Mouse (Mus musculus) liver, postnatal 0 days (tissue): ENCODE measurements at regions not wholly inside any gene's neighbourhood (a gene's known extent, or its start where the extent isn't known, plus 50 kb on each side); places are given as distances from the start of the nearest gene placed in this dataset.

Experiments used
- ATAC-seq: fragments of 200-750 bp; cut with Nextera tagmentation; 2 replicates; pipeline ENCODE4 v1.8.0; 2017; ENCODE audit warnings: mild to moderate bottlenecking, moderate library complexity
- DNase-seq: peaks from one replicate; pipeline ENCODE4 v3.0.0-alpha.2; 2016
- H3K27ac ChIP-seq: fragments of 300-500 bp; sonication (generic); 2 replicates; pipeline ENCODE4 v1.5.1; 2014; ENCODE audit warnings: antibody characterized with exemption, moderate library complexity, mild to moderate bottlenecking, low read depth
- H3K27me3 ChIP-seq: fragments of 300-500 bp; sonication (generic); 2 replicates; pipeline ENCODE4 v1.6.1; 2014; ENCODE audit warnings: low read length, control low read depth, mixed read lengths; ENCODE audit not compliant: insufficient read depth
- H3K36me3 ChIP-seq: fragments of 300-500 bp; sonication (generic); replicated peaks from 2 replicates; pipeline ENCODE4 v1.6.1; 2014; ENCODE audit warnings: mild to moderate bottlenecking, control low read depth, low read length, moderate library complexity, mixed read lengths; ENCODE audit not compliant: insufficient read depth
- H3K4me1 ChIP-seq: fragments of 300-500 bp; sonication (generic); 2 replicates; pipeline ENCODE4 v1.6.1; 2014; ENCODE audit warnings: antibody characterized with exemption, mild to moderate bottlenecking, control low read depth; ENCODE audit not compliant: insufficient read depth
- H3K4me2 ChIP-seq: fragments of 300-500 bp; sonication (generic); 2 replicates; pipeline ENCODE4 v1.6.1; 2014; ENCODE audit warnings: low read depth, mild to moderate bottlenecking, low read length, moderate library complexity, mixed read lengths
- H3K4me3 ChIP-seq: fragments of 300-500 bp; sonication (generic); 2 replicates; pipeline ENCODE4 v1.5.1; 2014; ENCODE audit warnings: low read depth, low read length
- H3K9ac ChIP-seq: fragments of 300-500 bp; sonication (generic); replicated peaks from 2 replicates; pipeline ENCODE4 v1.6.1; 2014; ENCODE audit warnings: mild to moderate bottlenecking, moderate library complexity
- H3K9me3 ChIP-seq: fragments of 300-500 bp; sonication (generic); 2 replicates; pipeline ENCODE4 v1.6.1; 2016; ENCODE audit warnings: mild to moderate bottlenecking, control low read depth, low read length, mixed read lengths
- CTCF ChIP-seq: sonication (generic); IDR thresholded peaks from 2 replicates; pipeline ENCODE4 v1.5.1; 2016; ENCODE audit warnings: antibody characterized with exemption, low read depth
- EP300 ChIP-seq: IDR thresholded peaks from 2 replicates; pipeline ENCODE4 v1.6.1; 2016; ENCODE audit warnings: antibody characterized with exemption, low read depth, mild to moderate bottlenecking
- WGBS: fragments of 180-500 bp; shearing (Covaris S2); extraction: QIAGEN DNeasy Blood & Tissue Kit; methylation state at CpG from one replicate; pipeline ENCODE4 v1.1.7; 2014; ENCODE audit not compliant: insufficient replicate concordance; 5-methylcytosine and 5-hydroxymethylcytosine counted together

DNA sequence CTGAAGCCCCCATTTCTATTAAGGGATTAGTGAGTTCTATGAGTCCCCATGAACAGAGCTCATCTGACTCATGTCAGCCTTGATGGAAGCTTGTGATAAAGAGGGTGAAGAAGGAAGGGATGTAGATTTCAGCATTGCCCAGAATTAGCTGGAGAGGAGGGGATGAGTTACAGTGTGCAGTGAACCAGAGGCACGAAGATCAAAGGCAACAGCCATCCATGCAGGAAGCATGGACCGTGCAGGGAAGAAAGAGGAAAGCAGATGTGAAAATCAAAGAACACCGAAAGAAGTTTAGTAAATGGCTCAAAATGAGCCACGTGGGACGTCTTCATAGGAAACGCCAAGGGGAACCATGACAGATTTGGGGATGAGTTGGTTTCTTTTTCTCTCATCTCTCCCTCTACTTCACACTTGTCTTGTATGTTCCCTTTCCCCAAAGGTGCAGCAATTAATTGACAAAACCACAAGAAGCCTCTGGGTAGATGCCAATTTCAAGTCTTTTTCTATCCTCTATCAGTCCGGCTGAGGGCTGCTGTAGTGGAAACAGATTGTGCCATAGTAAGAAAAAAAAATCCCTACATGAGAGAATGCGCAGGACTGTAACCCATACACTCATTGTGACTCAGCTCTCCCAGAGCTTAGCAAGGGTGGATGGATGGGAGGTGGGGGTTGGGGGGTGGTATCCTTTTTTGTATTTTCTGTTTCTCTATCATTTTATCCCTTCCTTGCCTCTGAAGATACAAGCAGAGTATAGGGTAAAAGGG, 243.7 kb upstream of the Spag17 start:
- 0 out of 2 replicates have a peak, but pooled peaks cover 1% of the 10 kb centered on the region for H3K9me3 ChIP-seq
- no peak overlapping the region for H3K9ac ChIP-seq
- H3K4me2 ChIP-seq: no peak overlapping the region
- TF ChIP-seq EP300: no peak
- TF ChIP-seq CTCF: no peak
- DNase-seq (no peak), ATAC-seq (no peak)
- H3K27me3 ChIP-seq: no peaks in the 10 kb centered on the region
- H3K4me3 ChIP-seq: no peak overlapping the region
- H3K4me1 ChIP-seq: no peaks in the 10 kb centered on the region
- H3K27ac ChIP-seq: no peak overlapping the region
- no peaks in the 10 kb centered on the region for H3K36me3 ChIP-seq
- 77% methylated on average over 8 of the region's 8 CpGs for WGBS

DNA sequence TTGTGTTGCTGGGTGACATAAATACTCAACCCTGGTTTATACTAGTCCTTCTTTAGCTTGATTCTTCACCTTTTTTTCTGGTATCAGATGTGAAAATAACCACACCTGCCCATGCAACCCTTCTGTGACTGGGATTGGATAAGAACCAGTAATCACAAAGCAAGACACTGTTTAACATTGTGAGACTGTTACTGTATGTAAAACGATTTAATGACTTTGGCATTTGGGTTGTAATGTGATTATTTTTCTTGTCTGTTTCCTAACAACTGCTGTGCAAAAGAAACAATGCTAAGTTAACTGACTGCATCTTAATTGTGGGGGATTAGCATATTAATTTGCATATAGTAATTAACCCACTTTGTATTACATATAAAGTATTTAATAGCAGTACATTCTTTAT, 240.3 kb upstream of the Spag17 start:
- H3K4me3 ChIP-seq: no peak overlapping the region
- no peak overlapping the region for H3K4me2 ChIP-seq
- no peaks in the 10 kb centered on the region for H3K36me3 ChIP-seq
- no peak overlapping the region for H3K9ac ChIP-seq
- WGBS: 69% methylated on average over 1 of the region's 1 CpGs
- DNase-seq: no peak
- no peak overlapping the region for H3K27ac ChIP-seq
- TF ChIP-seq EP300: no peak
- no peak for TF ChIP-seq CTCF
- no peaks in the 10 kb centered on the region for H3K4me1 ChIP-seq
- ATAC-seq: no peak
- H3K9me3 ChIP-seq: 0 out of 2 replicates have a peak, but pooled peaks cover 2% of the 10 kb centered on the region
- no peaks in the 10 kb centered on the region for H3K27me3 ChIP-seq

- TF ChIP-seq EP300: no peak
- TF ChIP-seq CTCF: no peak
- WGBS: 82% methylated on average over 4 of the region's 4 CpGs
- H3K36me3 ChIP-seq: no peaks in the 10 kb centered on the region
These were observed 239.9 kb upstream of the Spag17 start for GRCm38 (mm10) chr3:99645318-99645717.

DNA sequence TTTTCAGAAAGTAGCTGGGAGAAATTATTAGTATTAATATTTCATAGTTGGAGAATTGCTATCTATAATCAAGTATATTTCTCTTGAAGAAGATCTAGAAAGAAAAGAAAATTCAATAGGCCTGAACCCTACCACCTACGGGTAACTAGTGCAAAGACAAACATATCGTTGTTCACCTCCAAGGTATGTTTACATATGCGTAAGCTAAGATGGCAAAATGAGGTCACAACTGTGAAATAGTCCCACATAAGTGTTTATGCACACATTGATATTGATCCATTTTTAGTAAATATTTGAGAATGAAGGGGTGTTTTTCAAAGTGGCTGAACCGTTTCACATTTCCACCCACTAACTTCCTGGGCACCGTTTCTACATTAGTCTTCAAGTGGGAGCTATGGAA, 227.6 kb upstream of the Spag17 start:
- no peak overlapping the region for H3K9ac ChIP-seq
- no peaks in the 10 kb centered on the region for H3K27me3 ChIP-seq
- no peak overlapping the region for H3K27ac ChIP-seq
- H3K36me3 ChIP-seq: no peaks in the 10 kb centered on the region
- no peak overlapping the region for H3K4me2 ChIP-seq
- no peak for DNase-seq
- no peak for TF ChIP-seq CTCF
- no peak for TF ChIP-seq EP300
- H3K9me3 ChIP-seq: no peaks in the 10 kb centered on the region
- no peaks in the 10 kb centered on the region for H3K4me1 ChIP-seq
- 58% methylated on average over 5 of the region's 5 CpGs for WGBS
- peak; percentile 81 for ATAC-seq
- H3K4me3 ChIP-seq: no peak overlapping the region

More at GRCm38 (mm10) chr3:99645318-99645717, 239.9 kb upstream of the Spag17 start:
- Histone ChIP-seq H3K27ac (no peak overlapping the region), H3K9me3 (0 out of 2 replicates have a peak, but pooled peaks cover 2% of the 10 kb centered on the region), H3K9ac (no peak overlapping the region), H3K4me1 (no peaks in the 10 kb centered on the region), H3K27me3 (no peaks in the 10 kb centered on the region), H3K4me3 (no peak overlapping the region), H3K4me2 (no peak overlapping the region)
- ATAC-seq (no peak), DNase-seq (no peak)

- TF ChIP-seq EP300: no peak
- no peak for TF ChIP-seq CTCF
- no peak overlapping the region for H3K4me3 ChIP-seq
- WGBS: 53% methylated on average over 6 of the region's 6 CpGs
- H3K27me3 ChIP-seq: no peaks in the 10 kb centered on the region
- H3K36me3 ChIP-seq: no peaks in the 10 kb centered on the region
- no peak overlapping the region for H3K9ac ChIP-seq
- no peak overlapping the region for H3K4me2 ChIP-seq
- no peaks in the 10 kb centered on the region for H3K4me1 ChIP-seq
- no peak for DNase-seq
- no peak overlapping the region for H3K27ac ChIP-seq
- peak; percentile 56; the same call in 1 of the 2 replicates for ATAC-seq
- no peaks in the 10 kb centered on the region for H3K9me3 ChIP-seq
These were observed 221.4 kb upstream of the Spag17 start for GRCm38 (mm10) chr3:99663783-99664182.

DNA sequence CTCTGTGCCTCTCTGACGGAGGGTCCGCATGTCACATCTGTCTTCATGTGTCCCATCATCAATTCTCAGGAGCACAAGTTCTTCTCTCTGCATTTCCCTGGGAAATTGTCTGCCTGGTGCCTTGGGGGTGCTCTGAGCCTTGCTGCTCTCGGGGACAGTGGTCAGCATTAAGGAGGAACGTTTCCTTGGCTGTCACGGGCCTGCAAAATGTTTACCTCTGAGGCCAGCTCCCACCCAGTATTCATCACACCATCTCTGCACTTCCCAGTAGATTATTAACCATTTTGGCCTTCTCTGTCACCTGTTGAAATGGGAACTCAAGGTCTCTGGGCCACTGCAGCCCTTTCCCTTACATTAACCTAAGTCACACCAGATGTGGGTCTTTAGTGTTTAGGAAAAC, 219.8 kb upstream of the Spag17 start:
- H3K27ac ChIP-seq: no peak overlapping the region
- H3K9ac ChIP-seq: no peak overlapping the region
- WGBS: 53% methylated on average over 5 of the region's 5 CpGs
- H3K27me3 ChIP-seq: no peaks in the 10 kb centered on the region
- no peaks in the 10 kb centered on the region for H3K9me3 ChIP-seq
- H3K4me1 ChIP-seq: no peaks in the 10 kb centered on the region
- H3K4me2 ChIP-seq: no peak overlapping the region
- no peak for TF ChIP-seq EP300
- no peaks in the 10 kb centered on the region for H3K36me3 ChIP-seq
- DNase-seq (no peak), ATAC-seq (no peak)
- no peak overlapping the region for H3K4me3 ChIP-seq
